Mouse (Mus musculus) retina, embryonic 14.5 days (tissue): ENCODE measurements around the gene Myh3.

Experiments used
- DNase-seq: peaks from one replicate; pipeline ENCODE4 v3.0.0-alpha.2; 2015; ENCODE audit warnings: low spot score

Myh3 gene

DNA sequence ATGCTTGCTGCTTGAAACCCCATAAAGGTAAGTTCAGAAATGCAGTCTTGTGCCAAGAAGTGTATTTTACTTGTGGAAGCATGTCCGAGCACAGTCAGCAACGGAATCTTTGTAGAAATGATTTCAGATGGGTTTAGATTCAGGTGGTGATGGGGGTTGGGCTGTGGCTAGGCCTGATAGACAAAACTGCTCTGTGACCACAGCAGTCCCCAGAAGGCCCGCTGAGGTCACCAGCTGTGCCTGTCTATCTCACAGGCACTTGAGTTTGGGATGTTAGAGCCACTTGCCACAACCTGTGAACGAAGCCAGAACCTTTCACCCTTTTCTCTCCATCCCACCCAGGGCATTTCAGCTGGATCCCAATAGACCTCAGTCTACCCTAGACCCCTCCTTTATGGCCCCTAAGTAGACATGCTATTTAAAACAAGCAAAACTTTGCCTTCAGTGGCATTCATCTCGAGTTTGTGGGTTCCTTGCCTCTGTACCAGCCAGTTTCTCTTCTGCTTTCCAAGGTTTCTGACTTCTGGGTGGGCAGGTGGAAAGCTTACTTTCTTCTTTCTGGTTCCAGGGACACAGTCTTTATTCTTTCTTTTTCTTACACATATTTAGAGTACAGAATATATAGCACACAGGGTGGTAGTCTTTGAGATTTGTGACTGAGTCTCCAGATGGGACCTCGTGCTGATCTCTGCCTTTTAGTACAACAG, 66.6 kb downstream of the Myh3 start:
- no peak for DNase-seq

DNA sequence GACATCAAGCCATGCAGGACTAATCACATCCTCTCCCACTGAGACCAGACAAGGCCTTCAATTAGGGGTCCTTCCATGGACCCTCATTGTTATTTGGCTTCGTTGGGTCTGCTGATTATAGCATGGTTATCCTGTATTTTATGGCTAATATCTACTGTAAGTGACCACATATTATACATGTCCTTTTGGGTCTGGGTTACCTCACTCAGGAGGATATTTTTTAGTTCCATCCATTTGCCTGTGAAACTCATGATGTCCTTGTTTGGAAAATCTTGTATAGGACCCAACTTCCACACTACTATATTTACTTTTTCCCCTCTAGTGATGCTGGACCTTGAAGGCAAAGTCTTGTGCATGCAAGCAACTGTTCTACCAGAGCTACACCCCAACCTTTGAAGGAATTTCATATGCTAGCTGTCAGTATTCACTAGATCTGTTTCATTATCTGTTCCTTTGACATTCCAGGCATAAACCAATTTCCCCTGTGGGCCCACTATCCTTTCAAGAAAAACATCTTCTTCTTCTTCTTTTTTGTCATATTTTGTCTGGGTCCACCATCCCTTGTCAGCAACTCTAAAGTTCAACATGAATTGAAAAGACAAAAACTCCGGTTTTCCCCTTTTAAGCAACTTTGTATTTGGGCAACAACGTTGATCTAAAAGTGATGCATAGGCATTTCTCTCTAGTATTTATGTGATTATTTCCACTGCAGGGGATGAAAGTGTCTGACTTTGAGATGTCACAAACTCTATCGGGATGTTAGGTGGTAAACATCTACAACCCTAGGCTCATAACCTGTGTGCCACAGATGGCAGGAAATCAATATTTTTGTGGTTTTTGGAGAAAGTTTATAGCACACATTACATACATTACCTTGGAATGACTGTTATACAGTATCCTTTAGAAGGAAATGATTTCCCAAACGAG, 67.6 kb downstream of the Myh3 start:
- no peak for DNase-seq

DNA sequence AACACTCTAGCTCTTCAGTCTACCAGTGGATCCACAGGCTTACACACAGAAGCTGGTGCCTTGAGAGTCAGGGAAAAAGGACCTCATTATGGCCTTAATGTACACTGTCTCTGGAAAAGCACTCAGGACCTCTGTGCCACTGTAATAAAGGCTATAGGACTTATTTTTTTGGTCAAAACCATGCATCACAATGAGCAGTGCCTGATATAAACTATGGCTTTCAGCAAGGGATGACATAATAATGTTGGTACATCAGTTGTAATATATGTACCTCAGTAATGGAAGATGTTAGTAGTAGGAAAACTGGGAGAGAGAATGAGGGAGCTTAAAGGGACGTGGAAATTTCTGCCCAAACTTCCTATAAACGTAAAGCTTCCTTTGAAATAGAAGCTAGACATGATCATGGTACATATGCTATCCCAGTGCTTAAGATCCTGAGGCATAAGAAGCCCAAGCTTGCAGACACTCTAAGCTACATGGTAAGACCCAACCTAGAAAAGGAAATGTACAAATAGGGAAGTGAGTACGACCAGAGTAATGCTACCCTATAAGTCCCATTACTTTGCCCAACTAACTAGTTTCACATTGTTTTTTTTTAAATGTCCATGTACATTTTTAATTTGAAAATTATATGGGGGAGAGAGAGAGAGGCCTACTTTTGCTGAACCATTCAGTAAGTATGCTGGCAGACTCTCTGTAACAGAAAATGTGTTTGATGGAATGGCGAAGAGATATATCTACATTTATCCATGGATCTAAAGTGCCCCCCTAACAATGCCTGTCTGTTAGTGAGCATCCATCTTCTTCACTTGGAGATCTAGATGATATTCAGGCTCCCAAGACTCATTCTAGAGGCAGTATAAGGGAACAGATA, 68.5 kb downstream of the Myh3 start:
- no peak for DNase-seq

DNA sequence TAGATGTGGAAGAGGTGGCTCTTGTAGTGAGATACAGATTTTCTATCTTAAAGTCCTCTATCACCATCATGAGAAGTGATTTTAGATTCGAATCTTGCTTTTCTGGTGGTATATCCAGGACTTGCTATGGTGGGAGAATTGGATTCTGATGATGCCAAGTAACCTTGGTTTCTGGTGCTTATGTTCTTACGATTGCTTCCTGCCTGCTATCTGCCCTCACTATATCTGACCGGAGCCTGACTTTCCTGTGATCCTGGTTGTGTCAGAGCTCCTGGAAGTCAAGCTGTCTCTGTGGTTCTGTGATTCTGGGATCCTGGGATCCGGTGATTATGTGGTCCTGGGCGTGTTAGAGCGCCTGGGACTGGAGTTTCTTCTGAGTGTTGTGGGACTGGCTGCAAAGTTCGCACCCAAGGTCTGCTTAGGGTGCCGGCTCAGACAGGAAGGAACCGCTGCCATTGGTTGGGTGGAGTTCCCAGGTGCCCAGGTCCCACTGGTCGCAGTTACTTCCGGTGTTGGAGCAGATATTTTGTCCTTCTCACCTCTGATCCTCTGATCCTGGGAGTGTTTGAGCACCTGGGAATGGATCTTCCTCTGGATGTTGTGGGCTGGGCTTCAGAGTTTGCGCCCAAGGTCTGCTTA, 69.3 kb downstream of the Myh3 start:
- no peak for DNase-seq

DNA sequence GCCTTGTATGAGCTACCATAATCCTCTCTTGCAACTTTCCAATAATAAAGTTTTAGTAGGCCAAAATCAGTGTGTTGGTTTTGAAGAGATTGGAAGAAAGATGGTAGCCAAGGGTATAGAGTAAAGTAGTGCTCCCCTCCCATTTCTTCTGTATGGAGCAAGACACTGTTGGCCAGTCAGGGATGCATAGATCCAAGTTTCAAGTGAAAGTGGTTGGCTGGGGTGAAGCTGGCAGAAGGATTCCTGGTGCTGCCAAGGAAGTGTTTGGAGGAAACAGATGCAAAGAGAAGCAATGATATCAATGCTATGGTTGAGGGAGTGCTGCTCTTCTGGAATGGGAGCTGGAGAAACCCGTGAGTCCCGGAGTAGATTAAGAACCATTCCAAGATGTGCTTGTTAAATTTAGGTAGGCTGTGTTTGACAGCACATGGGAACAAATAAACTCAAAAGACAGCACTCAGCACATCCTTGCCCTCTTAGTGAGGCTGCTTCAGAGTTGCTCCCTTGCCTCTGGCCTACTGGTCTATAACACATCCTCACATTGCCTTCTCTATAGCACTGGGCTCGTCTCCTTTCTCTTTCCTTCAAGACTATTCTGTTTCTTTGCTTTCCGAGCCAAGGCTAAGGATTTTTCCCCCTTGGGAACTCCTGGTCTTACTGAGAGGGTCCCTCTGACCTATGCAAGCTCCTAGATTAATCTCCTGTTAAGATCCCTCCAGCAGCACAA, 70.3 kb downstream of the Myh3 start:
- DNase-seq, result no peak

DNA sequence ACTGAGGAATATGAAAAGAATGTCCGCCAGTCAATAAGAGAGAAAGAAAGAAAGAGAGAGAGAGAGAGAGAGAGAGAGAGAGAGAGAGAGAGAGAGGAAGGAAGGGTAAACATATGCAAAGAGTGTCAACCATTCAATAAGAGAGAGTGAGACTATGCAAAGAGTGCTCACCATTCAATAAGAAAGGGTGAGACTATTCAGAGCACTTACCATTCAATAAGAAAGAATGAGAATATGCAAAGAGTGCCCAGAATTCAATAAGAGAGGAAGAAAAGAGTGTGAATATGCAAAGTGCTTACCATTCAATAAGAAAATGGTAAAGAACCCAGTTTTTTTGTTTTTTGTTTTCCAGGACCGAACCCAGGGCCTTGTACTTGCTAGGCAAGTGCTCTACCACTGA, 72.1 kb downstream of the Myh3 start:
- DNase-seq, result no peak

DNA sequence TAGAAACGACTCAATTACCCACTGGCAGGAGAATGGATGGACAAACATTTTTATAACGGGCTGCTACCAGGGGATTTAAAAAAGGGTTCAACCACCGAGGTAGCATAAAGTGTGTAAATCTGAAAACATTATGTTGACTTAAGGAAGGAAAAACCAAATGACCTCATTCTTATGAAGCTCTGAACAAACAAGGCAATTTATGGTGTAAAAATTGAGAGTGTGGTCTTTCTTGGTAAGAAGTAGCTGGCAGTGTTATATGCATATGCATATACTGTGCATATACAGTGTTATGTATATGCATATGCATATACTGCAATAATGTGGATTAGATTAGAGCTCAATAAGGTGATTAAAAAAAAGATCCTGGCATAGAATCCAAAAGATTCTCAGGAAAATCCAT, 73.1 kb downstream of the Myh3 start:
- no peak for DNase-seq
